Mouse (Mus musculus): ENCODE results near the gene Akirin1.

GRCm38 (mm10) chr4:123721761-123722160, 28.4 kb downstream of the Akirin1 start:
- no peak for TF ChIP-seq CTCF (IDR thresholded peaks at IDR 0.05; ENCODE audit: low read depth)
- no peak for TF ChIP-seq EP300 (IDR thresholded peaks at IDR 0.05; ENCODE audit: low read depth)
